Mouse (Mus musculus): ENCODE data around the gene Dnaaf1. TPM values are rescaled to one million over a fixed set of nuclear protein-coding genes. Genes with fewer than 3 reads are reported as not detected.
A peak's percentile ranks its signal among the peaks of the same experiment; 100 is the strongest.

Dnaaf1 gene
- polyA plus RNA-seq, 1 experiment from 2014 or later = 0.30 TPM

DNA sequence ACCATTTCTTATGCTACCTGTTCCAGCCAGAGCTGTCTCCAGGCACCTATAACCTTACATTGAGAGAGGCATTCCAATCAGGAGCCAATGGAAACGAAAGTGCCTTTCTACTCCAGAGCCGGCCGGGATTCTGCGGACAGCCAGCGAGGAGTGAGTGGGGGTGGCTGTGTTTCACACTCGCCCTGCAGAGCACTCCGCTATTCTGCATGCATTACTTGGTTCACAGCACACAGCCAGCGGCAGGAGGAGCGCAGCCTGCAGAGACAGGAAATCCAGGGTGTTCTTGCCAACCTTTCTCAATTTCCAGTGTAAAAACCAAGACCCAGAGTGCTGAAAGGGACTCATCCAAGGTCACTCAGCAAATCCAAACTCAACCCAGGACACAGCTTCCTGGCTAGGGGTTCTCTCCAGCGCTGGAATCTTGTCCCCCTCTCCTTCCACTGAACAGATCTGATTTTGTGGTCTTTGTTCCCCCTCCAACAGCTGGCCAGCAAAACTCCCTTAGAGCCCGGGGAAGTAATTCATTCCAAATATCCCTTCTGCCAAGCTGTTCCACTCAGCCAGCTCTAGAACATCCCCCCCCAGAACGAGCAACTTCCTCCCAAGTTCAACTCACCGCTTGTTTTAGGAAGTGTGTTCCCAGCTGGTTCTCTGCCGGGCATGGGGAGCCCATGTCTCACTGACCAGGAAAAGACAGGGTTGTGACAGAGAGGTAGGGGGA, 59.7 kb downstream of the Dnaaf1 start:
- ATAC-seq (ENCODE audit: insufficient read depth, low FRiP score) = no peak
- H3K9ac ChIP-seq (ENCODE audit: low read length) = no peak overlapping the region
- 0 out of 2 replicates have a peak, but pooled peaks cover 4% of the 10 kb centered on the region for H3K27me3 ChIP-seq (ENCODE audit: control insufficient read depth, insufficient read depth, low read length)
- H3K4me1 ChIP-seq (ENCODE audit: control insufficient read depth, insufficient read depth, low read length) = peaks cover 10% of the 10 kb centered on the region; the same call in 1 of the 2 replicates
- H3K27ac ChIP-seq (ENCODE audit: low read length) = no peak overlapping the region
- no peaks in the 10 kb centered on the region for H3K36me3 ChIP-seq (ENCODE audit: control insufficient read depth, insufficient read depth, low read length)
- H3K4me2 ChIP-seq (ENCODE audit: low read depth, low read length) = no peak overlapping the region
- H3K4me3 ChIP-seq (replicated peaks; ENCODE audit: low read length) = no peak overlapping the region
- H3K9me3 ChIP-seq (replicated peaks; ENCODE audit: control insufficient read depth, low read length) = no peaks in the 10 kb centered on the region
- 36% methylated on average over 14 of the region's 14 CpGs for WGBS

DNA sequence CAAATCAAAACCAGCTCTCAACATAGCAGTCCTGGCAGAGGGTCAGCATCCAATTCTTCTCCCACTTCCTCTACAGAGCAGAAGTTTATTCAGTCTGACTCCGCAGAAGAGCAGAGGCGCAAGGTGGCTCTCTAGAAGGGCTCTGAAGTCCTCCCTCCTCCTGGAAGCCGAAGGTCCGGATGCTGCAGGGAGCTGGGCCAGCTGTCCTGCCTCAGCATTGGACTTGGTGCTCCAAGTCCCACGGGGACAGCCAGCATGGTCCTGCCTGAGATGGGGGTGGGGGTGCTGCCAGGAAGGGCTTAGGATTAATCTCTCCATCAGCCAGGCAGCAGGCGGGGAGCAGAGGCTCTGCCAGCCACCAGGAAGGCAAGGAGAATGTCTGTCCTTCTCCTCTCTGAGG, 60.3 kb downstream of the Dnaaf1 start, which contains the start of gene Kcng4:
Kcng4 (minus strand) TSS at position 303 of the 400 bp plus-strand sequence.
- Histone ChIP-seq H3K36me3 (ENCODE audit: control insufficient read depth, insufficient read depth, low read length) (no peaks in the 10 kb centered on the region), H3K4me2 (ENCODE audit: low read depth, low read length) (no peak within 1 kb of the TSS), H3K4me1 (ENCODE audit: control insufficient read depth, insufficient read depth, low read length) (peaks cover 10% of the 10 kb centered on the region; the same call in 1 of the 2 replicates), H3K4me3 (replicated peaks; ENCODE audit: low read length) (no peak within 1 kb of the TSS), H3K9me3 (replicated peaks; ENCODE audit: control insufficient read depth, low read length) (no peaks in the 10 kb centered on the region), H3K27ac (ENCODE audit: low read length) (no peak within 1 kb of the TSS), H3K27me3 (ENCODE audit: control insufficient read depth, insufficient read depth, low read length) (0 out of 2 replicates have a peak, but pooled peaks cover 4% of the 10 kb centered on the region), H3K9ac (ENCODE audit: low read length) (peak within 1 kb of the TSS; percentile 34; the same call in 1 of the 2 replicates)
- ATAC-seq (ENCODE audit: insufficient read depth, low FRiP score) = no peak
- 25% methylated on average over 6 of the region's 6 CpGs for WGBS

DNA sequence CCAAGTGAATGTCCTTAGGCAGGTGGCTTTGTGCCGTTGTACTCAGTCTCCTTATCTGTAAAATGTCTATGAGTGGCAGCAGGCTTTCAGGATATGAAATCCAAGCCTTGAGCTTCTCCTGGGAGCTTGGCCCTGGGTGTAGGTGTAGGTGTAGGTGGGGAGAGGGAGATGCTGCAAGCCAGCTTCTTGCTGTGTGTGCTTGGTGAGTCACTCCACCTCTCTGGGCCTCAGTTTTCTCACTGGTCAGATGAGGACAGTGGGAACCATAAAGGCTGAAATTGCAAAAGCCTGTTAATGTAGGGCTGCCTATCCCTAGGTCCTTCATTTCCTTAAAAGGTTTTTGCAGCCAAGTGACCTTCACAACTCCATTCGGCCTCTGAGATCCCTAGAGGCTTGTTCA, 60.9 kb downstream of the Dnaaf1 start:
- no peak overlapping the region for H3K27ac ChIP-seq (ENCODE audit: low read length)
- H3K9me3 ChIP-seq (replicated peaks; ENCODE audit: control insufficient read depth, low read length) = no peaks in the 10 kb centered on the region
- ATAC-seq (ENCODE audit: insufficient read depth, low FRiP score) = no peak
- peaks cover 10% of the 10 kb centered on the region; the same call in 1 of the 2 replicates for H3K4me1 ChIP-seq (ENCODE audit: control insufficient read depth, insufficient read depth, low read length)
- no peak overlapping the region for H3K4me2 ChIP-seq (ENCODE audit: low read depth, low read length)
- no peak overlapping the region for H3K9ac ChIP-seq (ENCODE audit: low read length)
- 56% methylated on average over 2 of the region's 2 CpGs for WGBS
- H3K27me3 ChIP-seq (ENCODE audit: control insufficient read depth, insufficient read depth, low read length) = 0 out of 2 replicates have a peak, but pooled peaks cover 4% of the 10 kb centered on the region
- H3K4me3 ChIP-seq (replicated peaks; ENCODE audit: low read length) = no peak overlapping the region
- no peaks in the 10 kb centered on the region for H3K36me3 ChIP-seq (ENCODE audit: control insufficient read depth, insufficient read depth, low read length)

DNA sequence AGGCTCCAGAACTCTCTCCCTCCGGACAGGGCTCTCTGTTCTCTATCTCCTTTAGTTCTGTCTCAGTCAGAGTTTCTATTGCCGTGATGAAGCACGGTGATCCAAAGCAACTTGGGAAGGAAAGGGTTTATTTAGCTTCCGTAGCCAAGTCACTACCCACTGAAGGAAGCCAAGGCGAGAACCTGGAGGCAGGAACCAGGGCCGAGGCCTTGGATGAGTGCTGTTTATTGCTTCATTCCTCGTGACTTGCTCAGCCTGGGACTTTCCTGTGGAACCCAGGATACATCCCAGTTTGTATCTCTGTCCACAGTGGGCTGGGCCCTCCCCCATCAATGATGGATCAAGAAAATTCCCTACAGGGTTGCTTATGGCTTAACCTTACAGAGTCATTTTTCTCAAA, 61.7 kb downstream of the Dnaaf1 start:
- ATAC-seq (ENCODE audit: insufficient read depth, low FRiP score) = no peak
- Histone ChIP-seq H3K4me3 (replicated peaks; ENCODE audit: low read length) (no peak overlapping the region), H3K9me3 (replicated peaks; ENCODE audit: control insufficient read depth, low read length) (no peaks in the 10 kb centered on the region), H3K9ac (ENCODE audit: low read length) (no peak overlapping the region), H3K4me1 (ENCODE audit: control insufficient read depth, insufficient read depth, low read length) (peaks cover 10% of the 10 kb centered on the region; the same call in 1 of the 2 replicates), H3K4me2 (ENCODE audit: low read depth, low read length) (no peak overlapping the region), H3K27ac (ENCODE audit: low read length) (no peak overlapping the region), H3K27me3 (ENCODE audit: control insufficient read depth, insufficient read depth, low read length) (0 out of 2 replicates have a peak, but pooled peaks cover 4% of the 10 kb centered on the region), H3K36me3 (ENCODE audit: control insufficient read depth, insufficient read depth, low read length) (no peaks in the 10 kb centered on the region)
- WGBS = 58% methylated on average over 7 of the region's 7 CpGs

DNA sequence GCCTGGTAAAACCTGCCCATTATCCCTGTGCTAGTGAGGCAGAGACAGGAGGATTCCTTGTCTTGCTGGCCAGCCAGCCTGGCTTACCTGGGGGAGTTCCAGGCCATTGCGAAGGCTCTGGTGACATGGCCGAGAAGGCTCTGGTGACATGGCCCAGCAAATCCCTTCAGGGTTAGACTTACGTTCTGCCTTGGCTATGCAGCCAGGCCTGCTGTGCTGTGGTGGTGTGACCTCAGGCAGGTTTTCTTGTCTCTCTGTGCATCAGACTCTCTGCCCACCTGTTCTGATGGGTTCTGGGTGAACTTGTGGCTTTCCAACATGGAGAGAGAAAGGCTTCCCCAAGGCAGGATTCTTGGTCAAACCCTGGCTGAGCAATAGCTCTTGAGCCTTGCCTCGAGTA, 62.3 kb downstream of the Dnaaf1 start:
- H3K4me2 ChIP-seq (ENCODE audit: low read depth, low read length) = no peak overlapping the region
- no peak for ATAC-seq (ENCODE audit: insufficient read depth, low FRiP score)
- WGBS = 94% methylated on average over 4 of the region's 4 CpGs

DNA sequence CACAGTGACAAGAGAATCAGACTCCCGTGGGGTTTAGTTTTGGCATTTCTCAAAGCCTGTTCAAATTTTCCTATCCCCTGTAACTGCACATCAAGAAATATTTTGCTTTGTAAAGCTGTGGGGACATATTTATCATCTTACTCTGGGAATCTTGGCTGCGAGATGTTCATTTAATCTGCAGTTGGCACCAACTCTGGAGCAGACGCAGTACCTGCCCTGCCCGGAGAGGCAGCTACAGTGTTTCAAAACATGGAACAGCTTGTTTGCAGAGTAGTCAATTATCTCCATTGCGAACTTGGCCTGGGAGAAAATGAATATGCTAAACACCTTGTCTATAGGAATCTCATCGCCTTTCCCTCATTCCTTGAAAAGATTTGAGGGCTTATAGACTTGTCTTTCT, 63.2 kb downstream of the Dnaaf1 start:
- 63% methylated on average over 6 of the region's 6 CpGs for WGBS
- Histone ChIP-seq H3K27me3 (ENCODE audit: control insufficient read depth, insufficient read depth, low read length) (0 out of 2 replicates have a peak, but pooled peaks cover 4% of the 10 kb centered on the region), H3K27ac (ENCODE audit: low read length) (no peak overlapping the region), H3K4me1 (ENCODE audit: control insufficient read depth, insufficient read depth, low read length) (peaks cover 10% of the 10 kb centered on the region; the same call in 1 of the 2 replicates), H3K9me3 (replicated peaks; ENCODE audit: control insufficient read depth, low read length) (no peaks in the 10 kb centered on the region), H3K36me3 (ENCODE audit: control insufficient read depth, insufficient read depth, low read length) (no peaks in the 10 kb centered on the region), H3K9ac (ENCODE audit: low read length) (no peak overlapping the region), H3K4me3 (replicated peaks; ENCODE audit: low read length) (no peak overlapping the region), H3K4me2 (ENCODE audit: low read depth, low read length) (no peak overlapping the region)
- no peak for ATAC-seq (ENCODE audit: insufficient read depth, low FRiP score)

More for the DNA sequence above, 62.3 kb downstream of the Dnaaf1 start:
- H3K9ac ChIP-seq (ENCODE audit: low read length) = no peak overlapping the region
- H3K36me3 ChIP-seq (ENCODE audit: control insufficient read depth, insufficient read depth, low read length) = no peaks in the 10 kb centered on the region
- no peaks in the 10 kb centered on the region for H3K9me3 ChIP-seq (replicated peaks; ENCODE audit: control insufficient read depth, low read length)
- peaks cover 10% of the 10 kb centered on the region; the same call in 1 of the 2 replicates for H3K4me1 ChIP-seq (ENCODE audit: control insufficient read depth, insufficient read depth, low read length)
- no peak overlapping the region for H3K4me3 ChIP-seq (replicated peaks; ENCODE audit: low read length)
- H3K27me3 ChIP-seq (ENCODE audit: control insufficient read depth, insufficient read depth, low read length) = 0 out of 2 replicates have a peak, but pooled peaks cover 4% of the 10 kb centered on the region
- H3K27ac ChIP-seq (ENCODE audit: low read length) = no peak overlapping the region

DNA sequence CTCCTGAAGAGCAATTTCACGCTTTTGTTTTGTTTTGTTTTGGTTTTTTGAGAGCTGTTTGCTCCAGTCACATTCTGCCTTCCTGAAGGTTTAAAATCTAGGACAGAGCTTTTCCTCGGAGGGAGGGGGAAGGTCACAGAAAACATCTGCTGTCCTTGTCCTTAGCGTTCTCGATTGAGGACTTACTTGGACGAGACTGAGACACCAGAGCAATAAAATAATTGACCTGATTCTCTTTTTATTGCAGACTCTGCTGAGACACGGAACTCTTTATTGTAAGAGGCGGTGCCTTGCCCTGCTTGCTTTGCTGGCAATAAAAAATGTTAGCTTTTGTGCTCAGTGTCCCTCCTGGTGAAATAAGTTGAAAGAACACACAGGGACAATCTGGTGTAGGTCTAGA, 64.8 kb downstream of the Dnaaf1 start:
- ATAC-seq (ENCODE audit: insufficient read depth, low FRiP score) = no peak
- 55% methylated on average over 7 of the region's 7 CpGs for WGBS

DNA sequence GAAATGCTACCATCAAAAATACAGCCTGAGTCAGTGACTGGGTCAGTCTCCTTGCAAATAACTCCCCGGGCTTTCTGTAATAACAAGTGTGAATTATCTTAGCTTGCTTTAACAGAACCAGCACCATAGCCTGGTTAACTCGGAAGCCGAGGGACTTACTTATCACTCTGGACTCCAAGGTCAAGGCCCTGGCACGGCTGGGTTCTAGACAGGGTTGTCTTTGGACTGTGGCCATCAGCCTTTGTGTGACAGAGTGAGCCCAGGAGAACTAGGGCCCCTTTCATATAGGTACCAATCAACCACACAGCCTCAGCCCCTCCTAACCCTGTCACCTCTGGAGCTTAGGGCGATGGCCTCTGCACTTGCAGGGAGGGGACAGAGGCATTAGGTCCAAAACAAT, 66.0 kb downstream of the Dnaaf1 start:
- no peak overlapping the region for H3K4me2 ChIP-seq (ENCODE audit: low read depth, low read length)
- H3K27me3 ChIP-seq (ENCODE audit: control insufficient read depth, insufficient read depth, low read length) = no peaks in the 10 kb centered on the region
- H3K27ac ChIP-seq (ENCODE audit: low read length) = no peak overlapping the region
- no peaks in the 10 kb centered on the region for H3K4me1 ChIP-seq (ENCODE audit: control insufficient read depth, insufficient read depth, low read length)
- no peak for ATAC-seq (ENCODE audit: insufficient read depth, low FRiP score)
- no peak overlapping the region for H3K4me3 ChIP-seq (replicated peaks; ENCODE audit: low read length)
- no peak overlapping the region for H3K9ac ChIP-seq (ENCODE audit: low read length)
- 73% methylated on average over 5 of the region's 5 CpGs for WGBS
- H3K36me3 ChIP-seq (ENCODE audit: control insufficient read depth, insufficient read depth, low read length) = no peaks in the 10 kb centered on the region
- no peaks in the 10 kb centered on the region for H3K9me3 ChIP-seq (replicated peaks; ENCODE audit: control insufficient read depth, low read length)

More for the DNA sequence above, 64.8 kb downstream of the Dnaaf1 start:
- H3K4me2 ChIP-seq (ENCODE audit: low read depth, low read length) = no peak overlapping the region
- H3K27me3 ChIP-seq (ENCODE audit: control insufficient read depth, insufficient read depth, low read length) = no peaks in the 10 kb centered on the region
- H3K4me1 ChIP-seq (ENCODE audit: control insufficient read depth, insufficient read depth, low read length) = peaks cover 10% of the 10 kb centered on the region; the same call in 1 of the 2 replicates
- H3K9ac ChIP-seq (ENCODE audit: low read length) = no peak overlapping the region
- H3K27ac ChIP-seq (ENCODE audit: low read length) = no peak overlapping the region
- no peak overlapping the region for H3K4me3 ChIP-seq (replicated peaks; ENCODE audit: low read length)
- H3K36me3 ChIP-seq (ENCODE audit: control insufficient read depth, insufficient read depth, low read length) = no peaks in the 10 kb centered on the region
- no peaks in the 10 kb centered on the region for H3K9me3 ChIP-seq (replicated peaks; ENCODE audit: control insufficient read depth, low read length)

DNA sequence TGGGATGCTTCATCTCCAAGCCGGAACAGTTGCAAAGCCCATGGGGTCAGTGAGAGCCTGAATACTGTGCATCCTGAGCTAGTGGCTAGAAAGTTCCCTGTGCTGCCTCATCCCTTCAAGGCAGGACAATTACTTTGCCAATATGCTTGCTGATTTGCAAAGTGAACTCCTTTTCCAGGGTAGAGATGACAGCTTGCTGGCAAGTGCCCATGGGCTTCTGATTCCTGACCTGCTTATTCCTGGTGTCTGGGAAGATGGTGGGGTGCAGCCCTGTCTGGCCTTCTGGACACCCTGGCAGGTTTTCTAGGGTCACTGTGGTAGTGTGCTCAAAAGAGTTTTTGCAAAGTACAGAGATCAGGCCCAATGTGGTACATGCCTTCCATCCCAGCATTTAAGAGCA, 67.9 kb downstream of the Dnaaf1 start:
- no peaks in the 10 kb centered on the region for H3K27me3 ChIP-seq (ENCODE audit: control insufficient read depth, insufficient read depth, low read length)
- no peak overlapping the region for H3K9ac ChIP-seq (ENCODE audit: low read length)
- H3K4me1 ChIP-seq (ENCODE audit: control insufficient read depth, insufficient read depth, low read length) = no peaks in the 10 kb centered on the region
- no peak overlapping the region for H3K27ac ChIP-seq (ENCODE audit: low read length)
- 85% methylated on average over 1 of the region's 1 CpGs for WGBS
- H3K9me3 ChIP-seq (replicated peaks; ENCODE audit: control insufficient read depth, low read length) = no peaks in the 10 kb centered on the region
- no peak for ATAC-seq (ENCODE audit: insufficient read depth, low FRiP score)
- no peak overlapping the region for H3K4me2 ChIP-seq (ENCODE audit: low read depth, low read length)
- no peak overlapping the region for H3K4me3 ChIP-seq (replicated peaks; ENCODE audit: low read length)
- no peaks in the 10 kb centered on the region for H3K36me3 ChIP-seq (ENCODE audit: control insufficient read depth, insufficient read depth, low read length)
